Mouse (Mus musculus) adrenal gland, adult 18-20 months (tissue): ENCODE measurements around the gene Acad10. TPM values are rescaled to one million over a fixed set of nuclear protein-coding genes. Genes with fewer than 3 reads are reported as not detected.

ENCODE experiments used
- total RNA-seq, 2 experiments: library from RNA; stranded (reverse); gene quantifications; 1 replicate in 1 of 2; 2 replicates in 1 of 2; pipeline ENCODE4 v1.2.3; 2021

Gene Acad10
- total RNA-seq, 2 experiments from 2014 or later = 25.2 to 29.4 TPM

Other genes starting within 250 kb of the Acad10 start
- 1 to 10 TPM; 2.1 to 2.3 TPM for gene Tmem116, start 208.6 kb downstream of the Acad10 start, total RNA-seq
- 100 to 1,000 TPM in 1 of 2 experiments, 10 to 100 TPM in 1; 97.1 to 106 TPM for gene Erp29, start 208.0 kb downstream of the Acad10 start, total RNA-seq
- not detected for gene Adam1b, start 157.1 kb downstream of the Acad10 start, total RNA-seq
- 1 to 10 TPM; 5.2 to 5.7 TPM for gene Adam1a, start 115.0 kb downstream of the Acad10 start, total RNA-seq
- under 1 TPM in 1 of 2 experiments, not detected in 1; 0.64 TPM for gene Gm42878, start 115.0 kb downstream of the Acad10 start, total RNA-seq
- 10 to 100 TPM; 73.0 to 75.0 TPM for gene Mapkapk5, start 114.6 kb downstream of the Acad10 start, total RNA-seq
- gene Aldh2, start 66.7 kb downstream of the Acad10 start, total RNA-seq = 1,000 to 10,000 TPM; 1,017 to 2,323 TPM
- gene Acad12, start 41.6 kb downstream of the Acad10 start, total RNA-seq = 10 to 100 TPM; 25.2 to 30.3 TPM
- gene Brap, start within 50 bp of the Acad10 start, total RNA-seq = 10 to 100 TPM; 53.5 to 58.7 TPM
- 100 to 1,000 TPM; 165 to 216 TPM for gene Atxn2, start 50.8 kb upstream of the Acad10 start, total RNA-seq
- gene Sh2b3, start 177.1 kb upstream of the Acad10 start, total RNA-seq = 10 to 100 TPM; 28.4 to 29.6 TPM
- 1 to 10 TPM; 5.1 to 5.4 TPM for gene Pheta1, start 188.5 kb upstream of the Acad10 start, total RNA-seq